Mouse (Mus musculus) left cerebral cortex, postnatal 4 days (tissue): ENCODE data around the gene Pcbp1. TPM values are rescaled to one million over a fixed set of nuclear protein-coding genes. Genes with fewer than 3 reads are reported as not detected.

ENCODE experiments used
- microRNA-seq: library from miRNA; unstranded; fragments of <30 nt; microRNA quantifications from one replicate; pipeline ENCODE4 v1.2.0, GENCODE M21; 2022
- total RNA-seq, 2 experiments: library from RNA; stranded (reverse); gene quantifications; 2 replicates each; pipeline ENCODE4 v1.2.3; 2021

Pcbp1 gene
- total RNA-seq, 2 experiments from 2014 or later: 206 to 208 TPM

Small RNAs within 50 kb of the gene (microRNA-seq; reads per million reads assigned to microRNA genes)
- not detected for gene Gm22184

Other genes starting within 250 kb of the Pcbp1 start
- gene Fam136a, start 160.7 kb downstream of the Pcbp1 start, total RNA-seq: 10 to 100 TPM; 45.4 to 50.4 TPM
- 100 to 1,000 TPM; 120 to 152 TPM for gene Snrpg, start 155.0 kb downstream of the Pcbp1 start, total RNA-seq
- 100 to 1,000 TPM; 105 to 113 TPM for gene Pcyox1, start 129.2 kb downstream of the Pcbp1 start, total RNA-seq
- gene Tia1, start 122.1 kb downstream of the Pcbp1 start, total RNA-seq: 100 to 1,000 TPM; 192 TPM
- gene Gm44790, start 99.7 kb downstream of the Pcbp1 start, total RNA-seq: not detected
- 10 to 100 TPM; 16.2 to 17.6 TPM for gene C87436, start 87.9 kb downstream of the Pcbp1 start, total RNA-seq
- 1 to 10 TPM; 1.1 to 1.7 TPM for gene Asprv1, start 101.8 kb upstream of the Pcbp1 start, total RNA-seq
- gene Mxd1, start 142.8 kb upstream of the Pcbp1 start, total RNA-seq: 10 to 100 TPM; 12.4 to 13.3 TPM
- 10 to 100 TPM; 53.6 to 57.9 TPM for gene Snrnp27, start 158.2 kb upstream of the Pcbp1 start, total RNA-seq
- 10 to 100 TPM; 36.3 to 39.7 TPM for gene Gmcl1, start 207.1 kb upstream of the Pcbp1 start, total RNA-seq